Mouse (Mus musculus): ENCODE data around the gene 2410131K14Rik. TPM values are rescaled to one million over a fixed set of nuclear protein-coding genes. Genes with fewer than 3 reads are reported as not detected.
A peak's percentile ranks its signal among the peaks of the same experiment; 100 is the strongest.

2410131K14Rik gene
- polyA plus RNA-seq (2014; fragmentation: Nextera tagmentation; extraction: Ambion mirVana): 5.7 and 6.0 TPM in 2 replicates

DNA sequence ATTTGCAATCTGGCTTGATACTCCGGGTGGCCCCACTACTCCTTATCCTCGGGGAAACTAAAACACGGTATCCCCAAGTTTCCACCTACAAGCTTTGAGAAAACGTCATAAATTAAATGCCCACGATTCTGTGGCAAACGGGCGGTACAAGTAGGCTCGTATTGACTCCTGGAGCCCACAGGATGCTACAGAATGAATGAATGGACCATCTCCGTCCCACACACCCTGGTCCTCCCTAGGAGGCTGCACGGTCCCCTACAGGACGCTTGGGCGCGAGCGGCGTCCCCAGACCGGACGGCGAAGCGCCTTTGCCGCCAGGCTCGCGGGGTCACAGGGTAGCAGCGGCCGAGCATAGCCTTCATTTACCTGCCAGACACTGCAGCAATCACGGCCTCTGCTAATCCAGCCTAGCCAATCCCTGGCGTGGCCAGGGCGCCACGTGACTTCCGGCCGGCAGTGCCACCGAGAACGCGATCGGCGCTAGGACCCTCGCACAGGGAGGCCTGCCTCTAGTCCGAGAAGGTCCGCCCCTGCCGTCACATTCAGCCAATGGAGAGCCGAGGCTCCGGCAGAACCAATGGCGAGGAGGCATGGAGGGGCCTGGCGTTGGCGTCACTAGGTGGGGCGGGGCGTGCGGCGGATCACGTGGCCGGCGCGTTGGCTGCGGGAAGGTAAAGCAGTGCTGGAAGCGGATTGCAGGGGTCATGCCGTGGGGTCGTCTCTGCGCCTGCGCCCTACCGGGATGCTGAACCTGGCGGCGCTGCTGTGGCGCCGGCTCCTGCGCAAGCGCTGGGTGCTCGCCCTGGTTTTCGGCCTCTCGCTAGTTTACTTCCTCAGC, at the start of gene 2410131K14Rik, which contains the start of gene Rnft2:
2410131K14Rik (plus strand) TSS at position 622 of the 838 bp plus-strand sequence.
Rnft2 (minus strand) TSS at position 511 of the 838 bp plus-strand sequence.
- Histone ChIP-seq H3K4me1 (ENCODE audit: control insufficient read depth in 2 of 2, insufficient read depth in 2 of 2, low read length in 2 of 2) (peaks cover 5 to 13% of the 10 kb centered on the region in 2 experiments; a peak in 3 of 4 replicates), H3K27me3 (ENCODE audit: control insufficient read depth, insufficient read depth, low read length) (no peaks in the 10 kb centered on the region), H3K9ac (ENCODE audit: low read length) (peak within 1 kb of the TSS; percentile 83), H3K9me3 (ENCODE audit: control insufficient read depth, low read length) (no peaks in the 10 kb centered on the region), H3K4me2 (ENCODE audit: low read length) (peak within 1 kb of the TSS; percentile 95), H3K27ac (replicated peaks in 1 of 2; ENCODE audit: control insufficient read depth in 1 of 2, insufficient read depth in 1 of 2, low read depth in 2 of 2, low read length in 2 of 2) (peak within 1 kb of the TSS; percentile 71 to 73), H3K36me3 (ENCODE audit: control insufficient read depth, insufficient read depth, low read length) (peaks cover 9% of the 10 kb centered on the region; the same call in 1 of the 2 replicates), H3K4me3 (ENCODE audit: control insufficient read depth in 1 of 2, insufficient read depth in 1 of 2, low read depth in 1 of 2, low read length in 2 of 2) (peak within 1 kb of the TSS; percentile 65 to 87)
- under 1% methylated on average over 63 of the region's 68 CpGs for WGBS
- peak; percentile 100 for ATAC-seq (ENCODE audit: insufficient number of reproducible peaks, insufficient read depth, low FRiP score, low read depth)

DNA sequence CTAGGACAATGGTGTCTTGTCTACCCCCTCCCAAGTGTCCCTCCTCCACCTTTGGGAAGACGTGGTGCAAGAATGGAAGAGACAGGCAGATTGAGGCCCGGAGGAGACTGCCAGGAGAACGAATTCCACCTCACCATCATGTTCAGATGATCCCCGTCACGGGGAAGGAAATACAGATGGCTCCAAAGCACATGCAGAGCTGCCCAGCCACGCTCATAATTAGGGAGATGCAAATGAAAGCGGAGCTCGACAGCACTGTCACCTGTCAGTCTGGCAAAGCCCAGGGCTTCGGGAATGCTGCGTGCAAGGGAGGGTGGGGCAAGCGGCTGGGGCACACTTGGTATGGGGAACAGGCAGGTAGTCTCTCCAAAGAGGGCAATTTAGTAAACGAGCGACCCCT, 47.6 kb upstream of the 2410131K14Rik start:
- Histone ChIP-seq H3K27ac (replicated peaks in 1 of 2; ENCODE audit: control insufficient read depth in 1 of 2, insufficient read depth in 1 of 2, low read depth in 2 of 2, low read length in 2 of 2) (no peak overlapping the region), H3K36me3 (ENCODE audit: control insufficient read depth, insufficient read depth, low read length) (no peaks in the 10 kb centered on the region), H3K27me3 (ENCODE audit: control insufficient read depth, insufficient read depth, low read length) (peaks cover 10% of the 10 kb centered on the region), H3K9me3 (ENCODE audit: control insufficient read depth, low read length) (no peaks in the 10 kb centered on the region), H3K4me2 (ENCODE audit: low read length) (no peak overlapping the region), H3K4me3 (ENCODE audit: control insufficient read depth in 1 of 2, insufficient read depth in 1 of 2, low read depth in 1 of 2, low read length in 2 of 2) (no peak overlapping the region), H3K4me1 (ENCODE audit: control insufficient read depth in 2 of 2, insufficient read depth in 2 of 2, low read length in 2 of 2) (no peaks in the 10 kb centered on the region), H3K9ac (ENCODE audit: low read length) (no peak overlapping the region)
- ATAC-seq (ENCODE audit: insufficient number of reproducible peaks, insufficient read depth, low FRiP score, low read depth): no peak
- 73% methylated on average over 13 of the region's 13 CpGs for WGBS

DNA sequence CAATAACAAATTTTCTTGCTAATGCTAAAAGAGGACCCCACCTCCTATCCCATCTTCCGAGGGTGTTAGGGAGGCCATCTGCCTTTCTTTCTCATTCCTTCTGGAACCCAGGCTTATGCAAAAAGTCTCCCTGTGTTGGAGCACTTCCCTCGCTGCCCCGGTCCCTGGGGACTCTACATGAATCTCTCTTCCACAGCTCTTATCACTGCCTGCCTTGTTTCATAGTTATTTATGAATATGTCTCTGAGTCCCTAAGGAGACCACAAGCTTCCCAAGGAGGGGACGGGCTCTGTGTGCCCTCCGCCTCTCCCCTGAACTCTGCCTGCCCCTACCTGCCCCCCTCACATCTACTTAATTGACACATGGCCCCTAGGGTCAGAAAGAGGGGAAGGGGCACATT, 45.4 kb upstream of the 2410131K14Rik start:
- Histone ChIP-seq H3K27ac (replicated peaks in 1 of 2; ENCODE audit: control insufficient read depth in 1 of 2, insufficient read depth in 1 of 2, low read depth in 2 of 2, low read length in 2 of 2) (no peak overlapping the region), H3K4me2 (ENCODE audit: low read length) (no peak overlapping the region), H3K4me1 (ENCODE audit: control insufficient read depth in 2 of 2, insufficient read depth in 2 of 2, low read length in 2 of 2) (no peaks in the 10 kb centered on the region), H3K27me3 (ENCODE audit: control insufficient read depth, insufficient read depth, low read length) (no peaks in the 10 kb centered on the region), H3K36me3 (ENCODE audit: control insufficient read depth, insufficient read depth, low read length) (no peaks in the 10 kb centered on the region), H3K9ac (ENCODE audit: low read length) (no peak overlapping the region), H3K9me3 (ENCODE audit: control insufficient read depth, low read length) (no peaks in the 10 kb centered on the region), H3K4me3 (ENCODE audit: control insufficient read depth in 1 of 2, insufficient read depth in 1 of 2, low read depth in 1 of 2, low read length in 2 of 2) (no peak overlapping the region)
- ATAC-seq (ENCODE audit: insufficient number of reproducible peaks, insufficient read depth, low FRiP score, low read depth): no peak
- 51% methylated on average over 5 of the region's 5 CpGs for WGBS

GRCm38 (mm10) chr5:118204675-118205440, 40.2 kb upstream of the 2410131K14Rik start:
- no peak for ATAC-seq (ENCODE audit: insufficient number of reproducible peaks, insufficient read depth, low FRiP score, low read depth)
- no peak overlapping the region for H3K9ac ChIP-seq (ENCODE audit: low read length)
- 78% methylated on average over 16 of the region's 16 CpGs for WGBS
- H3K4me2 ChIP-seq (ENCODE audit: low read length): no peak overlapping the region
- H3K4me3 ChIP-seq (ENCODE audit: control insufficient read depth in 1 of 2, insufficient read depth in 1 of 2, low read depth in 1 of 2, low read length in 2 of 2): no peak overlapping the region
- H3K27me3 ChIP-seq (ENCODE audit: control insufficient read depth, insufficient read depth, low read length): no peaks in the 10 kb centered on the region
- H3K9me3 ChIP-seq (ENCODE audit: control insufficient read depth, low read length): no peaks in the 10 kb centered on the region
- H3K4me1 ChIP-seq (ENCODE audit: control insufficient read depth in 2 of 2, insufficient read depth in 2 of 2, low read length in 2 of 2): no peaks in the 10 kb centered on the region; a peak in 1 of 4 replicates
- no peak overlapping the region for H3K27ac ChIP-seq (replicated peaks in 1 of 2; ENCODE audit: control insufficient read depth in 1 of 2, insufficient read depth in 1 of 2, low read depth in 2 of 2, low read length in 2 of 2)
- no peaks in the 10 kb centered on the region for H3K36me3 ChIP-seq (ENCODE audit: control insufficient read depth, insufficient read depth, low read length)

GRCm38 (mm10) chr5:118205852-118206251, 39.2 kb upstream of the 2410131K14Rik start:
- H3K9me3 ChIP-seq (ENCODE audit: control insufficient read depth, low read length): no peaks in the 10 kb centered on the region
- 81% methylated on average over 8 of the region's 8 CpGs for WGBS
- no peak for ATAC-seq (ENCODE audit: insufficient number of reproducible peaks, insufficient read depth, low FRiP score, low read depth)
- H3K4me1 ChIP-seq (ENCODE audit: control insufficient read depth in 2 of 2, insufficient read depth in 2 of 2, low read length in 2 of 2): no peaks in the 10 kb centered on the region; a peak in 1 of 4 replicates
- no peak overlapping the region for H3K4me3 ChIP-seq (ENCODE audit: control insufficient read depth in 1 of 2, insufficient read depth in 1 of 2, low read depth in 1 of 2, low read length in 2 of 2)
- H3K9ac ChIP-seq (ENCODE audit: low read length): no peak overlapping the region
- H3K27me3 ChIP-seq (ENCODE audit: control insufficient read depth, insufficient read depth, low read length): no peaks in the 10 kb centered on the region
- no peak overlapping the region for H3K4me2 ChIP-seq (ENCODE audit: low read length)
- no peak overlapping the region for H3K27ac ChIP-seq (replicated peaks in 1 of 2; ENCODE audit: control insufficient read depth in 1 of 2, insufficient read depth in 1 of 2, low read depth in 2 of 2, low read length in 2 of 2)
- H3K36me3 ChIP-seq (ENCODE audit: control insufficient read depth, insufficient read depth, low read length): no peaks in the 10 kb centered on the region

DNA sequence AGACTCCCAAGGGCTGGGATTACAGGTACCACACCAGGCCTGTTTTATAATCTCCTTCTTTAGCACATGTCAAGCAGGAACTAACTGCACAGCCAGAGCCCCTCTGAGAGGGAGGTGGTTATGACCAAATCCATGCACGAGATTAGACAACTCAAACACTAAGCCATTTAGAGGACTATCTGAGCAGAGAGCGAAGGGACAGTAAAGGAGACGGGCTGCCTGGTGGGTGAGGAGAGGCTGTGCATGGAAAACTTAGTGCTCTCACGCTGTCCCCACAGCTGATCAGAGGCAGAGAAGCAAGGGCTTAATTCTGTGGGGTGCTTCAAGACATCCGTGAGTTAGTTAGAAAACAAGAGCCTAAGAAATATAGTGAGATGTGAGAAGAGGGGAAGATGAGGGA, 31.0 kb upstream of the 2410131K14Rik start:
- H3K4me3 ChIP-seq (ENCODE audit: control insufficient read depth in 1 of 2, insufficient read depth in 1 of 2, low read depth in 1 of 2, low read length in 2 of 2): peak overlapping the region; percentile 42 to 48
- WGBS: 15% methylated on average over 5 of the region's 5 CpGs
- no peak overlapping the region for H3K27ac ChIP-seq (replicated peaks in 1 of 2; ENCODE audit: control insufficient read depth in 1 of 2, insufficient read depth in 1 of 2, low read depth in 2 of 2, low read length in 2 of 2)
- no peaks in the 10 kb centered on the region for H3K27me3 ChIP-seq (ENCODE audit: control insufficient read depth, insufficient read depth, low read length)
- ATAC-seq (ENCODE audit: insufficient number of reproducible peaks, insufficient read depth, low FRiP score, low read depth): no peak
- no peaks in the 10 kb centered on the region for H3K36me3 ChIP-seq (ENCODE audit: control insufficient read depth, insufficient read depth, low read length)
- H3K4me1 ChIP-seq (ENCODE audit: control insufficient read depth in 2 of 2, insufficient read depth in 2 of 2, low read length in 2 of 2): peaks cover 7 to 10% of the 10 kb centered on the region in 2 experiments; a peak in 3 of 4 replicates
- H3K4me2 ChIP-seq (ENCODE audit: low read length): peak overlapping the region; percentile 73
- H3K9ac ChIP-seq (ENCODE audit: low read length): peak overlapping the region; percentile 61
- no peaks in the 10 kb centered on the region for H3K9me3 ChIP-seq (ENCODE audit: control insufficient read depth, low read length)

- peak; percentile 81; the same call in 1 of the 2 replicates for ATAC-seq (ENCODE audit: insufficient number of reproducible peaks, insufficient read depth, low FRiP score, low read depth)
- Histone ChIP-seq H3K9ac (ENCODE audit: low read length) (peak overlapping the region; percentile 61), H3K27me3 (ENCODE audit: control insufficient read depth, insufficient read depth, low read length) (no peaks in the 10 kb centered on the region), H3K27ac (replicated peaks in 1 of 2; ENCODE audit: control insufficient read depth in 1 of 2, insufficient read depth in 1 of 2, low read depth in 2 of 2, low read length in 2 of 2) (peak overlapping the region in 1 of 2 experiments; percentile 16; a peak in 1 of 4 replicates), H3K4me1 (ENCODE audit: control insufficient read depth in 2 of 2, insufficient read depth in 2 of 2, low read length in 2 of 2) (peaks cover 7 to 10% of the 10 kb centered on the region in 2 experiments; a peak in 3 of 4 replicates), H3K9me3 (ENCODE audit: control insufficient read depth, low read length) (no peaks in the 10 kb centered on the region), H3K4me3 (ENCODE audit: control insufficient read depth in 1 of 2, insufficient read depth in 1 of 2, low read depth in 1 of 2, low read length in 2 of 2) (peak overlapping the region; percentile 42 to 48), H3K36me3 (ENCODE audit: control insufficient read depth, insufficient read depth, low read length) (no peaks in the 10 kb centered on the region), H3K4me2 (ENCODE audit: low read length) (peak overlapping the region; percentile 73)
- WGBS: 10% methylated on average over 24 of the region's 24 CpGs
Observed at GRCm38 (mm10) chr5:118214418-118215154, 30.4 kb upstream of the 2410131K14Rik start.
